Mouse (Mus musculus) heart, adult 2 months (tissue): Measurements from ENCODE around the gene Plxdc1. TPM values are rescaled to one million over a fixed set of nuclear protein-coding genes. Genes with fewer than 3 reads are reported as not detected.

Source experiments
- DNase-seq, 2 experiments: peaks; one replicate each; pipeline ENCODE4 v3.0.0; 2021
- H3K27ac ChIP-seq: fragments of 200-600 bp; 2 replicates; pipeline ENCODE4 v1.8.1; 2022
- H3K27me3 ChIP-seq: fragments of 200-500 bp; 2 replicates; pipeline ENCODE4 v1.6.1; 2012; ENCODE audit warnings: mild to moderate bottlenecking, low read length, inconsistent platforms, mixed read lengths; ENCODE audit not compliant: control insufficient read depth, insufficient read depth
- H3K36me3 ChIP-seq: fragments of 200-500 bp; 2 replicates; pipeline ENCODE4 v1.6.1; 2012; ENCODE audit warnings: low read length, inconsistent platforms; ENCODE audit not compliant: control insufficient read depth, insufficient read depth
- H3K4me1 ChIP-seq: fragments of 200-500 bp; 2 replicates; pipeline ENCODE4 v1.6.1; 2011; ENCODE audit warnings: low read length; ENCODE audit not compliant: control insufficient read depth, insufficient read depth
- H3K4me3 ChIP-seq: fragments of 200-600 bp; 2 replicates; pipeline ENCODE4 v1.8.1; 2022
- H3K79me2 ChIP-seq: fragments of 200-500 bp; replicated peaks from 2 replicates; pipeline ENCODE4 v1.6.1; 2012; ENCODE audit warnings: mild to moderate bottlenecking, inconsistent platforms, low read length, moderate library complexity, mixed read lengths; ENCODE audit not compliant: control insufficient read depth, insufficient read depth
- H3K9ac ChIP-seq: fragments of 200-500 bp; 2 replicates; pipeline ENCODE4 v1.6.1; 2012; ENCODE audit warnings: low read depth, mild to moderate bottlenecking, control low read depth, inconsistent platforms, low read length, mixed read lengths
- CTCF ChIP-seq: fragments of 200-600 bp; IDR thresholded peaks from 2 replicates; pipeline ENCODE4 v1.8.1; 2022; ENCODE audit warnings: antibody characterized with exemption, mild to moderate bottlenecking, moderate library complexity
- EP300 ChIP-seq: fragments of 200-500 bp; IDR thresholded peaks from 2 replicates; pipeline ENCODE4 v1.6.1; 2011; ENCODE audit warnings: low read depth, low read length, control low read depth; ENCODE audit not compliant: insufficient read depth
- POLR2A ChIP-seq: fragments of 200-500 bp; IDR thresholded peaks from 2 replicates; pipeline ENCODE4 v1.6.1; 2011; ENCODE audit warnings: mild to moderate bottlenecking, low read depth, low read length, control low read depth; ENCODE audit not compliant: insufficient read depth
- WGBS: fragments of 180-500 bp; shearing (Covaris S2); methylation state at CpG from one replicate; pipeline ENCODE4 v1.1.7; 2018; 5-methylcytosine and 5-hydroxymethylcytosine counted together
- intact Hi-C: fragments of 180-260 bp; cut with DNase I; formaldehyde crosslinking; loops from one replicate; pipeline ENCODE4 v1.15.1; 2025
- polyA plus RNA-seq: library from polyadenylated mRNA; depleted of rRNA; stranded (reverse); fragments of >200 nt; gene quantifications from 2 replicates; pipeline ENCODE4 v1.2.3, GENCODE M21; 2012
- total RNA-seq, 2 experiments: library from RNA; stranded (reverse); gene quantifications; 2 replicates each; pipeline ENCODE4 v1.2.3; 2021

Gene Plxdc1
- total and polyA plus RNA-seq, 3 experiments: 4.5 to 6.6 (median 5.5) TPM

DNA sequence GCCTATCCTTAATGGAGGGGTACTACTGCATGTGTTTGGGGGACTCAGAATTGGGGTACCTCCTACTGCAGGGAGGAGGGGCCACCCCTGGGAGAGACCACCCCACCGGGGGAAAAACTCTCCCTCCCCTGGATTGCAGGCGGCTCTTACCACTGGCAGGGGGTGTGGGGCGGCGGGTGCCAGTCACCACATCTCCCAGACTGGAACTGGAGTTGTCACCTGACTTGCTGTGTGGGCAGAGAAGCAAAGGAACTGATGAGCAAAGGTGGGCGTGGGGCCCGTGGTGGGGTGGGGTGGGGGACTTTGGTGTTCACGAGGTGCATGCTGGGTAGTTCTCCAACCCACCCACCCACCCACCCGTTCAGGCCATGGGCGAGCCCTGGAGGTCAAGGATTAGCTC, 25.5 kb upstream of the Plxdc1 start:
- DNase-seq: no peak
- TF ChIP-seq CTCF: no peak
- no peak for TF ChIP-seq POLR2A
- TF ChIP-seq EP300: no peak

DNA sequence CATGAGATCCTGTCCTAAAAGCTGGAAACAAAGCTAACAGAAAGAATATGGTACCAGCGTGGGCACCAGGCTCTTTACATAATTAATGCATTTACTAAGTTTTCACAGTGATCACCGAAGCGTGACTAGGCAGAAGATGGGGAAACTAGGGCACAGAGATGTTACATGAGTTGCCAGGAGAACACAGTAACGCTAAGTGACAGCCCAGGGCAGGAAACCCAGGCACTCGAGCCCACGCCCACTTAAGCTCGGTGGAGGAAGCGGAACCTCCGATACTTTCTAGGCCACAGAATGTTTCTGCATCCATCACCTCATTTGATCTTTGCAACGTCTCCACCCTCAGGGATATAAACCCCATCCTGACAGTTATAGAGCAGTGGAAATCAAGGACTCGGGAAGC, 21.8 kb upstream of the Plxdc1 start:
- intact Hi-C loops: no loop called here
- DNase-seq: no peak
- H3K27me3 ChIP-seq: no peaks in the 10 kb centered on the region
- no peak overlapping the region for H3K4me3 ChIP-seq
- peaks cover 4% of the 10 kb centered on the region for H3K4me1 ChIP-seq
- WGBS: 65% methylated on average over 11 of the region's 11 CpGs
- H3K36me3 ChIP-seq: no peaks in the 10 kb centered on the region
- H3K9ac ChIP-seq: no peak overlapping the region
- TF ChIP-seq EP300 (no peak), CTCF (no peak), POLR2A (no peak)
- no peaks in the 10 kb centered on the region for H3K79me2 ChIP-seq
- H3K27ac ChIP-seq: no peak overlapping the region

More for the DNA sequence above, 25.5 kb upstream of the Plxdc1 start:
- WGBS: 57% methylated on average over 9 of the region's 9 CpGs
- H3K27ac ChIP-seq: no peak overlapping the region
- H3K4me1 ChIP-seq: no peaks in the 10 kb centered on the region
- H3K4me3 ChIP-seq: no peak overlapping the region
- no peaks in the 10 kb centered on the region for H3K36me3 ChIP-seq
- intact Hi-C loops: no loop called here
- no peaks in the 10 kb centered on the region for H3K27me3 ChIP-seq
- H3K9ac ChIP-seq: no peak overlapping the region
- H3K79me2 ChIP-seq: no peaks in the 10 kb centered on the region

DNA sequence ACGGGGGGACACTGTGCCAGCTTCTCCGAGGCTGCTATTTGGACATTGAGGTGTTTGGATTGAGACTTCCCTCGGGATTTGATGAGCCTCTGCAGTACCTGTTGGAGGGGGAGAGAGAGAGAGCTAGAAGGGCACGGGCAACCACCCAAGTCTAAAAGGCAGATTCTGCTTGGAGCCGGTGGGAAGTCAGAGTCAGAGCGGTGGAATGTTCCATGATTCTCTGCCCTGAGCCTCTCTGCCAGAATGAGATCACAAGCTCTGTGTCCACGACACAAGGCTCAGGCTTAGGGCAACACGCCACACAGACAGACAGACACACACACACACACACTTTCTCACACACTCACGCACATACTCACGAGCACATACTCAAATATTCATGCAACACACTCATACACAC, 19.4 kb upstream of the Plxdc1 start:
- TF ChIP-seq POLR2A: no peak
- peak; percentile 90 for TF ChIP-seq EP300
- no peak for TF ChIP-seq CTCF
- Histone ChIP-seq H3K27ac (peak overlapping the region; percentile 45), H3K9ac (no peak overlapping the region), H3K4me1 (peaks cover 4% of the 10 kb centered on the region), H3K4me3 (no peak overlapping the region), H3K27me3 (no peaks in the 10 kb centered on the region), H3K36me3 (no peaks in the 10 kb centered on the region), H3K79me2 (no peaks in the 10 kb centered on the region)
- intact Hi-C loops: no loop called here
- peak; percentile 49 to 72 for DNase-seq
- 38% methylated on average over 10 of the region's 10 CpGs for WGBS

DNA sequence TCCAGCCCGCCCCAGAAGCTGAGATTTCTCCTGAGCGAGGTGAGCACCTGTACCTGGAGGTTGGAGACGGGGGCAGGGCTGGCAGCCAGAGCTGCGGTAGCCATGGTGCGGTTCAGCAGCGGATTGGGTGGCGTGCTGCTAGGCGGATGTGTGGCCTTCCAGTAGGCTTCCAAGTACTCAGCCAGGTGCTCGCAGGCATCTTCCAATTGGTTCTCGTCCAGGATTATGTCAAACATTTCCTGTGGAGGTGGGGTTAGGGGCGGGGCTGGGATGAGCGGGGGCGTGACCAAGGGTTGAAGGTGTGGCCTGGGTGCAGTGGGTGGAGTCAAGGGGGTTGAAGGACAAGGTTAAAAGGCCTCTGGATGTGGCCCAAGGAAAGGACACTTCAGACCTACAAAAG, 18.8 kb upstream of the Plxdc1 start:
- intact Hi-C loops: no loop called here
- H3K4me1 ChIP-seq: peaks cover 4% of the 10 kb centered on the region
- H3K36me3 ChIP-seq: no peaks in the 10 kb centered on the region
- no peak for DNase-seq
- H3K27ac ChIP-seq: no peak overlapping the region; the same call in 1 of the 2 replicates
- WGBS: 66% methylated on average over 13 of the region's 13 CpGs
- H3K79me2 ChIP-seq: no peaks in the 10 kb centered on the region
- TF ChIP-seq EP300 (no peak), CTCF (no peak), POLR2A (no peak)
- no peak overlapping the region for H3K4me3 ChIP-seq
- H3K27me3 ChIP-seq: no peaks in the 10 kb centered on the region
- no peak overlapping the region for H3K9ac ChIP-seq

DNA sequence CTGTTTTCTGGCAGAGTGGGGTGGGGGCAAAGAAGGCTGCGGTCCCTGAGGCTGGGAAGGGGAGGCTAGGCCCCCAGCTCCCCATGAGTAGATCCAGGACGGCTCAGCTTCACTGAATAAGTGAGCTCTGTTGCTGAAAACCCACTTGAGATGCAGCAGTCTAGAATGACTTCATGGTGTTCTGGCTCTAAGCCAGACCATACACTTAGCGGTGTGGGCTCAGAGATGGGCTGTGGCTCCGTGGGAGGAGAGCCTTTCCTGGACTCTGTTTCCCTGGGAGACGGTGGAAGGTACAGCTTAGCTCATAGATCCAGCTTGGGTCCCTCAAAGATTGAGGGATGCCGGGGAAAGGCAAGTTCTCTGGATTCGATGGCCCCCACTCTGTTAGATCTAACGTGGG, 17.9 kb upstream of the Plxdc1 start:
- TF ChIP-seq CTCF (no peak), EP300 (no peak), POLR2A (no peak)
- 73% methylated on average over 8 of the region's 8 CpGs for WGBS
- no peaks in the 10 kb centered on the region for H3K36me3 ChIP-seq
- H3K9ac ChIP-seq: no peak overlapping the region
- H3K4me1 ChIP-seq: peaks cover 4% of the 10 kb centered on the region
- no peak overlapping the region for H3K4me3 ChIP-seq
- H3K79me2 ChIP-seq: no peaks in the 10 kb centered on the region
- no peaks in the 10 kb centered on the region for H3K27me3 ChIP-seq
- DNase-seq: no peak
- intact Hi-C loops: no loop called here
- H3K27ac ChIP-seq: no peak overlapping the region

DNA sequence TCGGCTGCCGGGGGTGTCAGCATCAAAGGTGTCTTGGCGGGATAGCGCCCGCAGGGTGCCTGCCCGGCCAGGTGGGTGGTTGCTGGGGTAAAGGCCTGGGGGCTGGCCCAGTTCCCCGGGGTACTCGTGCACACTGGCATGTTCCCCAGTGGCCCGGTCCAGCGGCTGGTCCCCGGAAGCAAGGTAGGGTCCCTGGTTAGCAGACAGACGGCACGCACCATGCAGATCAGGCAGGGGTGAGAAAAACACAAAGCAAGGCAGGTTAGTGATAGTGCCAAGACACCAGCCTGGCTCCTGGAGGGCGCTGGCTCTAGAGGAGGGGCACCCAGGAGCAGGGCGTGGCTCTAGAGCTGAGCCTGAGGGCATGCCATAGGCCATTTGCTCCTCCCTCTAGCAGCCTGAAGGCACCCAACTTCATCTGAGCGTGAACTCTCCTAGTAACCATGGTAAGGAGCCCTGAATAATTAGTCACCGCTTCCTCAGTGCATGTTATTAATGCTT, 17.0 kb upstream of the Plxdc1 start:
- H3K79me2 ChIP-seq: no peaks in the 10 kb centered on the region
- peaks cover 4% of the 10 kb centered on the region for H3K4me1 ChIP-seq
- H3K9ac ChIP-seq: no peak overlapping the region
- H3K27ac ChIP-seq: no peak overlapping the region
- H3K4me3 ChIP-seq: peak overlapping the region; percentile 26; the same call in 1 of the 2 replicates
- DNase-seq: no peak
- no peak for TF ChIP-seq POLR2A
- no peak for TF ChIP-seq EP300
- TF ChIP-seq CTCF: no peak
- WGBS: 63% methylated on average over 17 of the region's 17 CpGs
- intact Hi-C loops: no loop called here
- H3K36me3 ChIP-seq: no peaks in the 10 kb centered on the region
- no peaks in the 10 kb centered on the region for H3K27me3 ChIP-seq
